Mouse (Mus musculus) c-Kit-positive CD71-negative TER-119-negative erythroid progenitor cells, embryonic 14.5 days (primary cell): ENCODE results near the gene Il20rb.

Experiments used
- DNase-seq: peaks from one replicate; pipeline ENCODE4 v3.0.0-alpha.2; 2013; ENCODE audit warnings: low read depth

Gene Il20rb

DNA sequence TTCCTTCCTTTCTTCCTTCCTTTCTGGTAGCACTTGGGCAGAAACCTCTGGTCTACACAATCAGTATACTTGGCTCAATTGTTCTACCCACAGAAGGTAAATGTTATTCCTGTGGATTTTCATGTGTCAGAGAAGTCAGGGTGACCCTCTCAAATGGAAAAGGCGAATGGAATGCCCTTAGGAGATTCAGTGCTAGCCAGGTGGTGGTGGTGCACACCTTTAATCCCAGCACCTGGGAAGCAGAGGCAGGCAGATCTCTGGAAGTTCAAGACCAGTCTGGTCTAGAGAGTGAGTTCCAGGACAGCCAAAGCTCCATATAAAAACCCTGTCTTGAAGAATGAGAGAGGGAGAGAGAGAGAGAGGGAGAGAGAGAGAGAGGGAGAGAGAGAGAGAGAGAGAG, 16.4 kb downstream of the Il20rb start:
- DNase-seq, result no peak

DNA sequence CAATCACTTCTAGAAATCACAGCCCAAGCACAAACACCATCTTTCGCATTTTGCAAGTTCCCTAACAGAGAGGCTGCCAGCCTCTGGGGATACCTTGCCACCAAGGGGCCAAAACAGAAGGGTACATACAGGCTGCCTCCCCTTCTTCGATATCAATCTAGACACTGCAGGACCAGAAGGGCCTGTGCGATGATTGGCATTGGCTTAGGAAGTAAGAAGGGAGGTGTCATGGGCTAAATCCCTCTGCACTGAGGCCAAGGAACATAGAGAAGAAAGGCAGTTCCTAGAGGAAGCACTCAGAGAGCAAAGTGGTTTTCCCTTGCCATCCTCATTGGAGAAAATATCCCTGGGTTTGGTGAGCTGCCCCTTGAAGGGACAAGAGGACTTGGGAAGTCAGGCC, 16.9 kb downstream of the Il20rb start:
- DNase-seq, result no peak

DNA sequence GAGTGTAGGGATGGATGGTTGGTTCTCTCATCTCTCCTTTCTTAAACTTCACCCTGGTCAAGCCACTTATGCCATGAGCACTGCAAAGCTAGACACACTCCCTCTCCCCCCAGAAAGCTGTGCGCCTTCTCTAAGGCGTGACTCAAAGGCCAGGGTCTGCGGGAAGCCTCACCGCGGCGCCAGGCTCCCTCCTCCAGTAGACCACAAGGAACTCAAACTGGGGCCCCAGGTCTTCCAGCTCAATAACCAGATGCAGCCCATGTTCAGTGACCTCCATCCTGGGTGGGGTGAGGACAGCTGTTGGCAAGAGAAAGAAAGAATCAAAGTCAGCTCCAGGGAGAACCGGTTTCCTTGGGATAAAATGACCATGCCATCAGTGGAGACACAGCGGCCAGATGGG, 18.4 kb downstream of the Il20rb start:
- no peak for DNase-seq

DNA sequence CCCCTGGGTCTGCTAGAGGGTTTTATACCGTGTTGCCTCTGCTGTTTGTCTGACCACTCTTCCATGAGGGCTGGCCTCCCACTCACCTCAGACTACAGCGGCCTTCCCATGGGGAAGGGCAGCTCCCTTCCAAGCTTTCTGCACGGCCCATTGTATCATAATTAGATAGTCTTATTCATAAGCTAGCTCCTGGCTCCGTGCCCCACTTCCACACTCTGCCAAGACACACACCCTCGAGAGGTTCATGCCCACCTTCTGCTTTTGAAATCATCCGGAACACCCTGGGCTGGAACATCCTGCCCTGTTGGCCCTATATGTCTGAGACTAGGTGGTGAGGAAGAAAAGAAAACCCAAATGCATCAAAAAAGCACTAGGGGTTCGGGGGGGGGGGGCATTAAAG, 18.9 kb downstream of the Il20rb start:
- DNase-seq, result no peak

DNA sequence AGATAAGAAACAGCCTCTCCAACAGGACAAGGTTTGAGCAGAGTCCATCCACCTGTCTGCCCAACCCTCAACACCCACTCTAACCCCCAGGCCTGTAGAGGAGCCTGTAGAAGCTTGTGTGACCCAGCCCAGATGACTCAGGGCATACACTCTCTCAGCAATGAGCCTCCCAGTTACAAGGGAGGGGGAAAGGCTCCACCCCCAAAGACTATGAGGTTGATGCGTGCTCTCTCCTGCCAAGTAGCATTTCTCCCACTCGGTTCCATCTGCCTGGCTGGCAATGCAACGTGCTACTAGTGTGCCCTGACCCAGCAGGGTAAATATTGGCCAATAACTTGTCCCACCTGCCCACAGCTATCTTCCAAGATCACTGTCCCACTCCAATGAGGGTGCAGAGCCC, 19.8 kb downstream of the Il20rb start:
- no peak for DNase-seq

DNA sequence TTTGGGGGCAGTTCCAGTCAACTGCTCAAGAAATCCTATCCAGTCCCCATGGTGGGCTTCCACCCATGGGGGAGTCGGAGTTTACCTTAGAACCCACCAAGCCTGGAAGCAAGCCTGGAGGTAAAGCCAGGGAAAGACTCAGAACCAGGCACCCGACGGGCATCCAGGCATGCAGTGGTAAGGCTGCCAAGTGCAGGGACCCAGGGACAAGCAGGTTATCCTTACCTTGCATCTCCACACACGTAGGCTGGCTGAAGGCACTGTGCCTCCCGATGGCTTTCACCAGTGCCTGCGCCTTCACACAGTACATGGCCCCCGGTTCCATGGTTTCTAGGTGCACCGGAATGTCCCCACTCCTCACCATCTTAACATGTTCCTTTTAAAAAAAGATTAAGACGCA, 20.6 kb downstream of the Il20rb start:
- no peak for DNase-seq

DNA sequence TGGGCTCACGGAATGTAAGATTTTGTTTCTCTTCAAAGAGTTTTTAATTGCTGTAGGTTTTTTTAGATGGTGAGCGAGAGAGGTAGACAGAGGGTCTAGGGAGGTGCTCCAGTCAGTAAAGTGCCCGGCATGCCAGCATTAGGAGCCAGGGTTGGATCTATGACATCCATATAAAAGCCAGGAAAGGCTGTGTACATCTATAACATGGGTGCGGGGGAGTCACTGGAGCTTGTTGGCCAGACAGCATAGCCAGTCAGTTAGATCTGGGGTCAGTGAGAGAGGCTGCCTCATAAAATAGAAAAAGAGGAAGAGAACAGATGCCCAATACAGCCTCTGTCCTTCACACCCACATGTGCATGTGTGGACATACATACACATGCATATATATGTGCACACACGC, 21.2 kb downstream of the Il20rb start:
- no peak for DNase-seq

DNA sequence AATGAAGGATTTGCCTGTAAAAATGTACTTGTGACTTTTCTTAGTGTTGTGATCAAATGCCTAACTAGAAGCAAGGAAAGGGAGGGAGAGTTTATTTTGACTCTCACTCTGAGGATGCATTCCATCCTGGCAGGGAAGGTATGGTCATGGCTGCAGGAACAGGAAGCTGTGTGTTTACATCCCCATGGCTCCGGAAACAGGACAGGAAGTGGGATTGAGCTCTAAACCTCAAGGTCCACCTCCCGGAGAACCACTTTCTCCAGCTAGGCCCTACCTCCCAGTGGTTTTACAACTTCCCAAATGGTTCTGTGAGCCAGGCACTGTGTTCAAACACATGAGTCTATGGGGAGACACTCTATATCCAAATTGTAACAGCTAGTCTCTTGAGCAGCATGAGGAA, 22.8 kb downstream of the Il20rb start:
- DNase-seq, result no peak

DNA sequence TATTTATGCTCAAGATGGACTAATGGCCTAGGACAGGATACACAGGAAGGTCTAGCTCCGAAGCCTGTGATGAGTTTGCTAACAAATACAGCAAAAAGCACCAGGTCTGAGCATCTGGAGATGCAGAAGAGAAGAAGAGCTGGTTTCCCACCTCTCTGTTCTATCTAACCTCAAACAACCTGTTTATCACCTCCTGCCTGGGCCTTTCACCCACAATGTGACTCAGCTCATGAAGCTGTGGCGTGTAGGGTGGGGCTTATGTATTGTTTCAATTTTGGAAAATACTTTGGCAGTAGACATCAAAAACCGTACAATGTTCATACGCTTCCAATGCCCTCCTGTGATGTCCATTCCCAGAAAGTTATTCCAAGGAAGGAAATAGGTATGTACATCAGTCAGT, 24.5 kb downstream of the Il20rb start:
- no peak for DNase-seq

DNA sequence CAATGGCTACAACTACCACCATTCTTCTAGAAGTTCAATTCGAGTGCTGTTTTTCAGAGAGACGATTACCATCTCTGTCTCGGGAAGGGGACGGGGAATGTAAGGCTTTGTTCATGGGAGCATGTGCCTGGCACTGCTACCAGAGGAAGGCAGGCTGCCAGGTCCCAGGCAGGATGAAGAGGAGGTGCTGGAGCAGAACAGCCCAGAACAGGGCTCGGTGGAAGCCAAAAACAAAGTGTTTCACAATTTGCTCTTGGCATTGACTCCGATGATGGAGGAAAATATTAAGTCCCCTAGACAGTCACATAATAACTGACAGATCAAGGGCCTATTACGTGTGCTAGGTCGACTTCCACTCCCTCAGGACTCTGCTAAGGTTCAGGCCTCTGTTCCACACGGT, 24.9 kb downstream of the Il20rb start:
- DNase-seq, result no peak

DNA sequence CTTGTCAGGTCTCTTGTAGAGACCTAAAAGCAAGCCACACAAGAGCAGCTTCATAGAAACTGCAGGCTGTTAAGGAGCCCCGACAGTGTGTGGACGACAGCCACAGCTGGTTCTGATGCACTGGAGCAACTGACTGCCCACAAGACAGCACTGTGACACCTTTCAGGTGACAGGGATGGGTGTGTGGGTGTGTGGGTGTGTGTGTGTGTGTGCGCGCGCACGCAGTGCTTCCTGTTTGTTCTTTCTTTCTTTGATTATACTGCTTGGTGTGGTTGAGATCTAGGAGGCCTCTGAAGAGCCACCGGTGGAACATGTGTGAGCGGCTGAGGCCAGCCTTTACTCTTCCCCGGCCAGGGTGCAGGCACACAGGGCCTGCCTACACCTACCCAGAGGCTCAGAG, 26.4 kb downstream of the Il20rb start:
- no peak for DNase-seq

DNA sequence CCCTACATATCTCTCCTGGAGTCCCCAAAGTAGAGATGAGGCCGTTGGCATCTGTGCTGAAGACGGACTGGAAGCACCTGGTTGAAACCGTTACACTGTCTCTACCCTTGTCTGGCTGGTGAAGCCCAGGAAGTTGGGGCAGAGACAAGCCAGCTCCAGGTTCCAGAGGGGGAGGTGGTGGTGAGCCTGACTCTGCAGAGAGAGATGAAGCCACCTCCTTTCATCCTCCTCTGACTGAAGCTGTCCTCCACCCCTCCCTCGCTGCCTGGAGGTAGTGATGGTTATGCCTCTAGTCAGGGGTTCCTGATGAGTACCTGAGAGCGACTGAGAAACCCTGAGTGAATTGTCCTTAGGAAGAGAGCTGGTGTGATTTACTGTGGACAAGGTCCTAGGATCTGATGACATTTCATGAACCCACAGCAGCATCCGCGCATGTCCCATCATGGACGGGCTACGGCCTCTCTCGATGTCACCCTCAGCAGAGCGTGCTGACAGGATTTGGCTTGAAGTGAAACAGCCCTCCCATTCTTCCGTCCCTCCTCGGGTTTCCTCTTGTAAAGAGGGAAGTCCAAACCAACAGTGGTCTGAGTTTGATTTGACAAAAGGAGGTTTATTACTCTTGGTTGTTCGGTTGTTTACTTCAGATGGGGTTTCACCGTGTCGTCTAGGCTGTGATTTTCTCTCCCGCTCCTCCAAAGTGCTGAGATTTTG, 28.5 kb downstream of the Il20rb start:
- DNase-seq, result no peak

DNA sequence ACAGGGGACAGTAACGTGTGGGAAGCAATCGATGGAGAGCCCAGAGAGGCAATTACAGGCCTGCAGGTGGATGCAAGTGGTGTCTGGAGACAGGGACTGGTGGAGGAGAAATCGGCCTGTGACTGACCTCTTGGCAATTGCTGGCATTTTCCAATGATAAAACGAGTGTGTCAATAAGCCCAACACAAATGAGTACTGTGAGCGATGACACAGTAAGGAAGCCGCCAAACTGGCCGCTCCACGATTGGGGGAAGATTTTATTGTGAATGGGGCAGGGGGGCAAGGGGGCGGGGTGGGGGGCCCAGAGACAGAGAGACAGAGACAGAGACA, 32.0 kb downstream of the Il20rb start:
- no peak for DNase-seq

DNA sequence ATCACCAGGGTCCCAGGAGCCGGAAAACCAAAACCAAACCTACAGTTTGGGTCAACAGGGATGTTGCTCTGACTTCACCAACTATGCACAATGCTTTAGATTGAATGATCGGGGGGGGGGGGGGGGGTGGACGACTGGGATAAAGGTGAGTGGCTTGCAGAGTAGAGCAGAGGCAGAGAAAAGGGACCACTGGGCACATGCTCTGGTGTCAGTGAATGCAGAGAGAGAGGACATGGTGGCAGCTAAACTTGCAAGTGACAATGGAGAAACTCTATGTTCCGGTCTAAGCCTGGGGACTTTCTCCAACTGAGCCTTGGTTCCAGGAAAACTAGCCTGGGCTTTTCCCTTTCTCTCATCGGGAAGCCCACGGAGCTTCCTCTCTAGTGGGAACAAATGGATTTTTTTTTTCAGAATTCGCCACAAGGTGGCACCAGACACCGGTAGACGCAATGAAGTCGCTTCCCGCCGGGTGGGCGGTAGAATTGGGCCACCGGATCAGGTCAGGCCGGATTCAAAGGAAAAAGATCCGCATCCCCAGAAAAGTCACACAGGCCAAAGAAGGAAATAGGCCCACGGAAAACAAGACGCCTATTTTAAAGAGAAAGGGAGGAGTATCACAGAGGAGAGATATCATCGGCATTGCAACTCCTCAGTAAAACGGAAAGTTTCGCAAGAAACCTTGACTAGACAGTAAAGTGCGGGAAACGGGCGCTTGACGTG, 32.5 kb downstream of the Il20rb start:
- peak; percentile 63 for DNase-seq

DNA sequence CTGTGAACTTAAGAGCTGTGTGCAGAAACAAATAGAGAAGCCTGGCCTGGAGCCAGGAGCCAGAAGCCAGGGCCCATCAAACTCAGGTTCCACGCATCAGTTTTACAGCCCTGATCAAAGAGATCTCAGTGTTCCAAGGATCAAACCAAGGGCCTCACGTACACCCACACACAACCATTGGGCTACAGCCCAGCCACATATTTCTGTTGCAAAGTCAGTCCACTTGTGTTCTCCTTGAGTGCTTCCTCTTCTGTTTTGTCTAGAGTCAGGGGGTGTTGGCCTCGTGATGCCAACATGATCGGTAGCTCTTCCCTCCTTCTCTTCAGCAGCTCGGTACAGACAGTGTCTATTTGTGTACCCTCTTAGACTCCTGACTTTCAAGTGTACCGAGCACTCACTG, 34.2 kb downstream of the Il20rb start:
- no peak for DNase-seq

DNA sequence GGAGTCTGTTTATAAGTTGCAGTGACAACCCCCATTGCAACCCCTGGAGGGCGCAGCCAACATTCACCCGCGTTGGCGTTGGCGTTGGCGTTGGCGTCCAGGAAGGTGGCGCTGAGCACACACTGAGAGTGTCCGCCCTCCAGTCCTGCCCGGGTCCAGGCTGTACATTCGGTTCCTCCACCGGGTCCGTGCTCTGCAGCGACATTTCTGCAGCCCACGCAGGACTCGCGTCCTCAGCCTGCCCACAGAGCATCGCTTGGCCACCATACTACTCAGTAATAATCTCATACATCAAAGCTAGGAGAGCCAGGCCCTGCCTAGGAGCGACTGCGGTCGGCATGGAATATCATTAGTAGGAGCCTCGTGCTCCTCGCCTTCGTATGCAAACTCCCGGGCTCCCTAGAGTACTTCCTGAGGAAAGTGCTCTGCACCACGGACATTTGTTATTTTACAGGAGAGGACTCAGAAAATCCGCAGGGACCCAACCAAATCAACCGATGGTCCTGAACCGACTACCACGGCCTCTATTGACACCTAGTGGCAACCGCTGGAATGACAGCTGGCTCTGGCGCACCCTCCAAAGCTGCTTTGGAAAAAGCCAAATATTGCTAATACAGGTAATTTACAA, 40.4 kb downstream of the Il20rb start:
- peak; percentile 60 for DNase-seq

DNA sequence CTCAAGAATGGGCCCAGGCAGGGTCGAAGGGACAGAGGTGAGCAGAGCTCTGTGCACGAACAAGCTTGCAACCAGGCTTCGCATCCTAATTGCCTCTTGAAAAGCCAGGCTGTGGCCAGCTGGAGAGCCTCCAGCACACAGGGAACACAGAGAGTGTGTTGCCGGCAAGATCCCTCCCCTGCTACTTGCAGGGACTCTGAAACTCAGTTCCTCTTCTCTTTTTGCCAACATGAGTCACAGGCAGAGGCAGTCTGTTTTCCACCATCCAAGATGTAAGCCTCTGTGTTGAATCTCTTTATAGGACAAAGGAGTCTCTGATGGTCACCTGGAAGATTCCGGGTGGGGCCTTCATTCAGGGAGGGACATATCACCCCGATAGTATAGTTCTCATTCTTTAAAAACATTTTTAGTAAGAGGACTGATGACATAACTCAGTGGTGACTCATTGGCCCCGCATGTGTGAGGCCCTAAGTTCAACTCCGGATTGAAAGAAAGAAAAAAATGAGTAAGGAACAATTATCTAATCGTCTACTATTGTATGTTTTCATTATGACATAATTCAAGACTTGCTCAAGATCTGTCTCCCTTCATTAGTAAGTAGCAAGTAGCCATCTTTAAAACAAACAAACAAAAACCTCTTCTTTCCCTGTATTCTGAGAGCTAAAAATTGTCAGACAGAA, 46.3 kb downstream of the Il20rb start:
- no peak for DNase-seq

DNA sequence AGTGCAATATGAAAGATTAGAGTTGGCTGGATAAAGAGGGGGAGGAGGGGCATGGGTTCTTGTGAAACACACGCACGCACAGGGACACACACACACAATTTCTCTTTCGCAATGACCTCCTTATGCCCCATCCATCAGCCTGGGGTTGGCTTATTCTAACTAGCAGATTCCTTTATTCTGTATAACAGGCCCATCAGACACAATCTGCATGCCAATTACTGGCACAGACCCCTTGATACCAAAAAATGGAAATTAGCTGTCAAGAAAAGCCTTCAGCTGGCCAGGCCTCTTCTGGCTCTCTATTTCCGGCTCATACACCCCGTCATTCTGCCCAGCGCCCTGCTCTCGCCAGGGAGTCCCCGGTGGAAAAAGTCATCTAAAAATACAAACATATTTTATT, 47.1 kb downstream of the Il20rb start:
- DNase-seq, result no peak

DNA sequence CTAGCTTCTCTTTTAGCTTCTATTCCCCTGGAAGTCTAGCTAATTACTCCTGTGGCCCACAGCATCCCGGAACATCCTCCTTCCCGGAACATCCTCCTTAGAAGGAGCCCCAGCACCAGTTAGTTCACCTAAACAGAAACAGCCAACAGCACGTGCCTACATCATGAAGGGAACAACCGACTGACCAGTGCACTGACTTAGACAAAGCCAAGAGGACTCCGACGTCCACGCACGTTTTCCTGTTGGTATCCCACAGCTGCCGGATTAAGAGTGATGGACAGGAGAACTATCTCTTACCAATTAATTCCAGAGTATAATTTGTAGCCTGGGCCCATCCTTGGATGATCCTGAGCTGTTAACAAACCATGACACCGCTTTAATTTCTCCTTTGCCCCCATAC, 47.6 kb downstream of the Il20rb start:
- no peak for DNase-seq

DNA sequence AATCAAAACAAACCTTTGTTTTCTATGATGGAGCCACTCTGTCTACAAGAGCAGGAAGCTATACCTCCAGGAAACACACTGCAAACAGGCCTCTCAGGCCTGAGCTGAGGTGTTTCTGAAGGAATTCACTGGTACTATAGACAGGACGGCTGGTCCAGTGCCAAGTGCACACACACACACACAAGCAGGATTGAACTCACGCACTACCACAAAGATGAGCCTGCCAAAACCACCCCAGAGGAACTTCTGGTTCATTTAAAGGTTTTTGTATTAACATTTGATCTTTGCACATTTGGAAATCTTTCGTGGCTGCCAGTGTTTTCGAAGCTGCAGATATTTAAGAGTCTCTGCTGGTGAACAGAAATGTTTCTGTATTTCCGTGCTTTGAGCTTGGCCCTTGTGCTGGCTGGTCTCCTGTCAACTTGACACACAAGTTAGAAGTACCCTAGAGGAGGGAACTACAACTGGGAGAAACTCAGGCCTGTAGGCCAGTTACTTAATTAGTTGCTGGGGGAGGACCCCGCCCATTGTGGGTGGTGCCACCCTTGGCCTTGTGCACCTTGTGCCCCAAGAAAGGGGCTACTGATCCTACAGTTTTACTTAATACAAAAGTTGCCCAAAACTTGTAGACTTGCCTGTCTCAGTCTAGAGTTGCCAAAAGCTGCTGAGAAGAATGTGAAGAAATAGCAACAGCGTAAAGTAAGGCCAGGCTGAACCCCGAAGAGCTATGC, 49.6 kb downstream of the Il20rb start:
- no peak for DNase-seq

DNA sequence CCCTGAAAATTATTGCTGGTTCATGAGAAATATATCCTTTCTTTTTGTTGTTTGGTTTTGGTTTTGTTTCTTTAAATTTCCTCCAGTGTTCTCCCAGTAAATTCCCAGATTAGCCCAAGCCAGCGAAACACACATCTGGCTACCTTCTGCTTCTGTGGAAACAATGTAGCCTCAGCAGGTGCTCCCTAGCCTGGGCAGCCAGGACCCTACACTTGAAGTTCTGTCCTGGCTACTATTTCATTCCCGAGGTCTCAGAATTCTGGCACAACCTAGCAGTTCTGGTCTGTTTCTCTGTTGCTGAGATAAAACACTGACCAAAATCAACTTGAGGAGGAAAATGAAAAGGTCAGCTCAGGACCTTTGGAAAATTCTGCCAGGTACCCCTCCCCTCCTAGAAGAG, 55.2 kb downstream of the Il20rb start:
- no peak for DNase-seq

DNA sequence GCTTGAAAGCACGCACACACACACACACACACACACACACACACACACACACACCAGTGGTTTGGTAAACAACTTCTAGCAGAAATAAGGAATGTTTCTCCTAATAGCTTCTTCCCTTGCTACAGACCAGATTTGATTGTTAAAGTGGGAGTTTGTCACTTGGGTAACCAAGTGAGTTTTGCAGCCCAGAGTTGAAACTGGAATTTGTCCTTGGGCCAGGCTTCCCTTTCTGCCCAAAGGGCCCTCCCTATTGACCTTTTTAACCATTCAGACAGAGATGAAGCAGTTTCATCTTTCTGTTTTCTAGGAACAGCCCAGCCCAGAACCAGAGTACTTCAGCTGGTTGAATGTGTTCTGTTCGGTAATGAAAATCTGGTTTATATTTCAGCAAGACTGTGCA, 55.7 kb downstream of the Il20rb start:
- DNase-seq, result no peak
